ENCODE assay signal across 11 mouse cellular contexts in the genomic region with DNA sequence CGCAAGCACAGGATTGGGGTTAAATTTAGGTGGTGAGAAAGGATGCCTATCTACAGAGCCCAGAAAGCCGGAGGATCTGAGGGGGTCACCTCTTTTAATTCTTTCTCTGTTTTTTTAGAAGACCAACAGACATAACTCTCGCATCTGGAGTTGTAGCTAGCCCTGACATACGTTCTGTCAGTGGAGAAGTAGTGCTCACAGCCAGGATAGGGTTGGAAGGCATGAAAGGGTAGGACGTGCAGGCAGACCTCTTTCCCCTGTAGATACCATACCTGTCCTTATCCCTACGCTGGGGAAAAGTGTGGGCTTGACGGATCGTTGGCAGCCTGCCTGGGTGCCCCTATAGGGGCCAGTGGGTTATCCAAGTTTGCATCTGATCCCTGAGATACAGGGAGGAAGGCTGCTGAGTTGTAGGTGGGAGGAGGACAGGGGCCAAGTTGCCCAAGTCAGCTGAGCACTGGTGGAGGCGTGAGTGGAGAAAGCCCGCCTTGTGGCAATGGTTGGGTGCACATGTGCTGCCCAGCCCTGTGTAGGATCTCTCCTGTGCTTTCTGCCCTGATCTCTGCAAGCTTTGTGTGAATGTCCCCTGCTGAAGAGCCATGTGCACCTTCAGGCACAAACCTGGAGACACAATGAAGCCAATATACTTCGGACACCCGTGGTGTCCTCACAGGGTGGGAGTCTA. TPM values are rescaled to one million over a fixed set of nuclear protein-coding genes. Genes with fewer than 3 reads are reported as not detected.
DNase-seq lines count a peak whose midpoint lies in the region; ATAC-seq and TF ChIP-seq lines count a peak whose summit lies in the region.
"Had no signal": no experiment of that assay in that cellular context is flagged by ENCODE, and none has a peak within 500 bp of the region (broad histone marks: within the 10 kb centered on the region; RNA-seq: fewer than 3 reads in every experiment).

No protein-coding gene starts in this region.

- no peak for ATAC-seq in heart, postnatal 0 days (ENCODE audit: insufficient read depth, low read depth)
- ATAC-seq in embryonic facial prominence, embryonic 15.5 days (ENCODE audit: insufficient number of reproducible peaks, low FRiP score, low TSS enrichment, low read depth): 0 out of 2 replicates have a peak, but pooled peaks have one; percentile 26
- no peak for ATAC-seq in intestine, embryonic 14.5 days (replicated peaks; ENCODE audit: low FRiP score, low TSS enrichment, low read depth)
- no peak for ATAC-seq in midbrain, embryonic 16.5 days

- H3K4me2 ChIP-seq in heart, postnatal 0 days (ENCODE audit: low read depth, low read length): peak overlapping the region; percentile 78
- H3K4me2 ChIP-seq in embryonic facial prominence, embryonic 15.5 days (replicated peaks): peak overlapping the region; percentile 69
- H3K4me2 ChIP-seq in intestine, embryonic 14.5 days (ENCODE audit: low read length): peak overlapping the region; percentile 85
- peak overlapping the region; percentile 69 for H3K4me2 ChIP-seq in midbrain, embryonic 16.5 days (ENCODE audit: low read length)

- H3K79me2 ChIP-seq in heart, adult 2 months (replicated peaks; ENCODE audit: control insufficient read depth, insufficient read depth, low read length): no peaks in the 10 kb centered on the region

- no peaks in the 10 kb centered on the region for H3K36me3 ChIP-seq in heart, postnatal 0 days (replicated peaks; ENCODE audit: control insufficient read depth, insufficient read depth, low read length)
- H3K36me3 ChIP-seq in heart, adult 2 months (ENCODE audit: control insufficient read depth, insufficient read depth, low read length): no peaks in the 10 kb centered on the region
- H3K36me3 ChIP-seq in embryonic facial prominence, embryonic 15.5 days: no peaks in the 10 kb centered on the region
- H3K36me3 ChIP-seq in intestine, embryonic 14.5 days (ENCODE audit: control insufficient read depth, insufficient read depth, low read length): no peaks in the 10 kb centered on the region
- no peaks in the 10 kb centered on the region for H3K36me3 ChIP-seq in midbrain, embryonic 16.5 days (ENCODE audit: control insufficient read depth, insufficient read depth, low read length)

- H3K4me3 ChIP-seq in heart, postnatal 0 days (ENCODE audit: low read depth, low read length): peak overlapping the region; percentile 45
- no peak overlapping the region for H3K4me3 ChIP-seq in heart, adult 2 months
- H3K4me3 ChIP-seq in embryonic facial prominence, embryonic 15.5 days (replicated peaks): peak overlapping the region; percentile 48
- peak overlapping the region; percentile 47 for H3K4me3 ChIP-seq in intestine, embryonic 14.5 days (ENCODE audit: low read depth, low read length)
- no peak overlapping the region for H3K4me3 ChIP-seq in midbrain, embryonic 16.5 days (ENCODE audit: low read depth, low read length)
- H3K4me3 ChIP-seq in layer of hippocampus, adult 2 months: no peak overlapping the region; the same call in 1 of the 2 replicates

- no peaks in the 10 kb centered on the region for H3K9me3 ChIP-seq in heart, postnatal 0 days (replicated peaks; ENCODE audit: control insufficient read depth, low read length)
- H3K9me3 ChIP-seq in embryonic facial prominence, embryonic 15.5 days (replicated peaks): no peaks in the 10 kb centered on the region
- H3K9me3 ChIP-seq in intestine, embryonic 14.5 days (ENCODE audit: control insufficient read depth, low read length): no peaks in the 10 kb centered on the region
- no peaks in the 10 kb centered on the region for H3K9me3 ChIP-seq in midbrain, embryonic 16.5 days (replicated peaks; ENCODE audit: control insufficient read depth, low read length, poor library complexity, severe bottlenecking)

- TF ChIP-seq CTCF in heart, postnatal 0 days (IDR thresholded peaks at IDR 0.05; ENCODE audit: low read depth): no peak
- TF ChIP-seq CTCF in heart, adult 2 months (IDR thresholded peaks at IDR 0.05): no peak
- TF ChIP-seq CTCF in layer of hippocampus, adult 2 months (conservative IDR thresholded peaks at IDR 0.05): no peak

- peak overlapping the region; percentile 31 for H3K9ac ChIP-seq in heart, postnatal 0 days (replicated peaks; ENCODE audit: low read depth, low read length)
- no peak overlapping the region for H3K9ac ChIP-seq in heart, adult 2 months (ENCODE audit: low read depth, low read length)
- no peak overlapping the region; the same call in 1 of the 2 replicates for H3K9ac ChIP-seq in embryonic facial prominence, embryonic 15.5 days
- peak overlapping the region; percentile 56; the same call in 1 of the 2 replicates for H3K9ac ChIP-seq in intestine, embryonic 14.5 days (ENCODE audit: low read length)
- no peak overlapping the region for H3K9ac ChIP-seq in midbrain, embryonic 16.5 days (ENCODE audit: low read depth, low read length)

- no peak for TF ChIP-seq POLR2A in heart, adult 2 months (IDR thresholded peaks at IDR 0.05; ENCODE audit: insufficient read depth, low read depth, low read length)

- H3K27me3 ChIP-seq in heart, postnatal 0 days (ENCODE audit: control insufficient read depth, insufficient read depth, low read length): peaks cover 21% of the 10 kb centered on the region; the same call in 1 of the 2 replicates
- H3K27me3 ChIP-seq in heart, adult 2 months (ENCODE audit: control insufficient read depth, insufficient read depth, low read length): peaks cover 4% of the 10 kb centered on the region; the same call in 1 of the 2 replicates
- H3K27me3 ChIP-seq in embryonic facial prominence, embryonic 15.5 days: no peaks in the 10 kb centered on the region
- no peaks in the 10 kb centered on the region for H3K27me3 ChIP-seq in intestine, embryonic 14.5 days (replicated peaks; ENCODE audit: control insufficient read depth, insufficient read depth, low read length)
- H3K27me3 ChIP-seq in midbrain, embryonic 16.5 days (ENCODE audit: control insufficient read depth, insufficient read depth, low read depth, low read length): peaks cover 4% of the 10 kb centered on the region; the same call in 1 of the 2 replicates
- H3K27me3 ChIP-seq: CH12.LX had no signal

- 35% methylated on average over 12 of the region's 12 CpGs for WGBS in heart, postnatal 0 days
- WGBS in heart, adult 2 months: 43% methylated on average over 12 of the region's 12 CpGs
- WGBS in embryonic facial prominence, embryonic 15.5 days: 56% methylated on average over 12 of the region's 12 CpGs
- 52% methylated on average over 12 of the region's 12 CpGs for WGBS in intestine, embryonic 14.5 days
- WGBS in midbrain, embryonic 16.5 days: 70% methylated on average over 12 of the region's 12 CpGs

- intact Hi-C loops in heart, adult 2 months (cut with DNase I): no loop called here
- intact Hi-C loops in left cerebral cortex, postnatal 25 days (cut with DNase I): no loop called here

- no peak for TF ChIP-seq EP300 in heart, postnatal 0 days (IDR thresholded peaks at IDR 0.05; ENCODE audit: low read depth)
- TF ChIP-seq EP300 in heart, adult 2 months (IDR thresholded peaks at IDR 0.05; ENCODE audit: insufficient read depth, low read depth, low read length): no peak

- no peak overlapping the region for H3K27ac ChIP-seq in heart, postnatal 0 days (ENCODE audit: low read depth)
- H3K27ac ChIP-seq in heart, adult 2 months: no peak overlapping the region
- peak overlapping the region; percentile 35; the same call in 1 of the 2 replicates for H3K27ac ChIP-seq in embryonic facial prominence, embryonic 15.5 days (replicated peaks)
- H3K27ac ChIP-seq in intestine, embryonic 14.5 days (ENCODE audit: low read depth): 0 out of 2 replicates have a peak overlapping the region, but pooled peaks have one; percentile 38
- no peak overlapping the region for H3K27ac ChIP-seq in midbrain, embryonic 16.5 days (ENCODE audit: low read length)
- H3K27ac ChIP-seq in layer of hippocampus, adult 2 months: no peak overlapping the region

- no peak for DNase-seq in heart, postnatal 0 days (ENCODE audit: low spot score)
- DNase-seq in heart, adult 2 months: no peak
- peak; percentile 53 for DNase-seq in intestine, embryonic 14.5 days (ENCODE audit: low spot score)
- no peak for DNase-seq in layer of hippocampus, adult 2 months (ENCODE audit: low spot score in 2 of 2)
- DNase-seq in frontal cortex, postnatal 36 days (ENCODE audit: low spot score in 2 of 2): no peak
- DNase-seq in left cerebral cortex, postnatal 25 days (ENCODE audit: low spot score in 2 of 2): no peak
- DNase-seq: adrenal gland, adult 8-10 months; thymus, adult 2 months had no signal

- H3K4me1 ChIP-seq in heart, postnatal 0 days (ENCODE audit: control insufficient read depth, insufficient read depth): peaks cover 14% of the 10 kb centered on the region; the same call in 1 of the 2 replicates
- peaks cover 5% of the 10 kb centered on the region for H3K4me1 ChIP-seq in heart, adult 2 months (ENCODE audit: control insufficient read depth, insufficient read depth, low read length)
- peaks cover 21% of the 10 kb centered on the region for H3K4me1 ChIP-seq in embryonic facial prominence, embryonic 15.5 days
- H3K4me1 ChIP-seq in intestine, embryonic 14.5 days (replicated peaks; ENCODE audit: control insufficient read depth, insufficient read depth, low read length): peaks cover 16% of the 10 kb centered on the region
- H3K4me1 ChIP-seq in midbrain, embryonic 16.5 days (ENCODE audit: control insufficient read depth, insufficient read depth, low read length): peaks cover 13% of the 10 kb centered on the region

RNA-seq across cellular contexts. Expression of a gene that starts 1.5 kb away (rescaled TPM):
- 0.57 and 1.2 TPM in 2 replicates for total RNA-seq in heart, postnatal 0 days (2014; rRNA removed; ENCODE audit: low replicate concordance)
- 0.75 and 1.1 TPM in 2 replicates for polyA plus RNA-seq in heart, postnatal 0 days (2015; fragmentation: Nextera tagmentation; extraction: Ambion mirVana)
- total RNA-seq in heart, adult 2 months (2021): under 1 TPM; 0.05 to 0.07 TPM
- 0.06 and 0.09 TPM in 2 replicates for polyA plus RNA-seq in heart, adult 2 months (2012; rRNA removed)
- polyA plus RNA-seq in embryonic facial prominence, embryonic 15.5 days (2015; fragmentation: Nextera tagmentation; extraction: Ambion mirVana): 10.0 and 10.6 TPM in 2 replicates
- polyA plus RNA-seq in intestine, embryonic 14.5 days (2014; fragmentation: Nextera tagmentation; extraction: Ambion mirVana): 4.9 and 5.1 TPM in 2 replicates
- 0.85 and 1.6 TPM in 2 replicates for polyA plus RNA-seq in midbrain, embryonic 16.5 days (2015; fragmentation: Nextera tagmentation; extraction: Ambion mirVana)
- under 1 TPM; 0.15 to 0.26 TPM for total RNA-seq in layer of hippocampus, adult 2 months (2021)
- total RNA-seq in left cerebral cortex, postnatal 25 days (2021): 1 to 10 TPM; 1.7 to 4.4 TPM
- total RNA-seq: adrenal gland, adult 8-10 months; CH12.LX had no signal

Comparison
In these comparisons a context has a peak if more than half of its experiments do, and no peak if none do; other contexts are left out.
1. H3K4me3 ChIP-seq: peak in heart, postnatal 0 days (single experiment), embryonic facial prominence, embryonic 15.5 days (single experiment) and intestine, embryonic 14.5 days (single experiment); none in heart, adult 2 months (single experiment), midbrain, embryonic 16.5 days (single experiment) and layer of hippocampus, adult 2 months (single experiment).
2. H3K9ac ChIP-seq: peak in heart, postnatal 0 days (single experiment) and intestine, embryonic 14.5 days (single experiment); none in heart, adult 2 months (single experiment), embryonic facial prominence, embryonic 15.5 days (single experiment) and midbrain, embryonic 16.5 days (single experiment).
3. H3K27ac ChIP-seq: peak in embryonic facial prominence, embryonic 15.5 days (single experiment) and intestine, embryonic 14.5 days (single experiment); none in heart, postnatal 0 days (single experiment), heart, adult 2 months (single experiment), midbrain, embryonic 16.5 days (single experiment) and layer of hippocampus, adult 2 months (single experiment).
4. Peak in every context shown above with its lines, with median percentiles within 50 percentile points of each other: H3K4me2 ChIP-seq.